Mouse (Mus musculus) CH12.LX (cell line): Measurements from ENCODE around the gene Orc4. TPM values are rescaled to one million over a fixed set of nuclear protein-coding genes. Genes with fewer than 3 reads are reported as not detected.
A peak's percentile ranks its signal among the peaks of the same experiment; 100 is the strongest.

Experiments used
- DNase-seq: peaks from one replicate; pipeline ENCODE4 v3.0.0-alpha.2; 2013; ENCODE audit errors: extremely low read depth
- H3K27ac ChIP-seq: 2 replicates; pipeline ENCODE4 v1.5.1; 2012; ENCODE audit warnings: low read depth, mild to moderate bottlenecking, control low read depth, moderate library complexity; ENCODE audit not compliant: insufficient read depth
- H3K27me3 ChIP-seq: replicated peaks from 2 replicates; pipeline ENCODE3; 2012; ENCODE audit warnings: inconsistent platforms
- H3K36me3 ChIP-seq, 2 experiments: replicated peaks in 1 of 2; 2 replicates each; pipeline versions ENCODE3 to v1.6.1; 2012; ENCODE audit warnings: inconsistent platforms in 1 of 2, low read length in 1 of 2, mild to moderate bottlenecking in 1 of 2, mixed read lengths in 1 of 2, moderate library complexity in 1 of 2; ENCODE audit not compliant: control insufficient read depth in 1 of 2, insufficient read depth in 1 of 2
- H3K4me1 ChIP-seq, 2 experiments: 2 replicates each; pipeline ENCODE4 v1.6.1; 2012; ENCODE audit warnings: inconsistent platforms in 1 of 2, moderate library complexity in 1 of 2; ENCODE audit not compliant: insufficient read depth in 2 of 2, control insufficient read depth in 1 of 2
- H3K4me2 ChIP-seq: 2 replicates; pipeline ENCODE4 v1.6.1; 2012; ENCODE audit warnings: low read depth, mild to moderate bottlenecking, control low read depth; ENCODE audit not compliant: poor library complexity, insufficient read depth, severe bottlenecking
- H3K4me3 ChIP-seq, 3 experiments: fragments of 150-350 bp in 1 of 3; sonication (generic) in 1 of 3; replicated peaks in 1 of 3; 2 replicates each; pipeline versions ENCODE3 to v1.5.1; 2011 to 2012; ENCODE audit warnings: low read depth in 2 of 3, low read length in 2 of 3, mild to moderate bottlenecking in 2 of 3, moderate library complexity in 2 of 3, control low read depth in 1 of 3, improper control_type of control experiment in 1 of 3, inconsistent platforms in 1 of 3, mixed read lengths in 1 of 3; ENCODE audit not compliant: poor library complexity in 1 of 3
- H3K79me2 ChIP-seq: replicated peaks from 2 replicates; pipeline ENCODE4 v1.6.1; 2012; ENCODE audit warnings: mild to moderate bottlenecking, moderate library complexity; ENCODE audit not compliant: control insufficient read depth, poor library complexity, insufficient read depth, severe bottlenecking; ENCODE audit errors: extremely low read depth
- H3K9ac ChIP-seq: 2 replicates; pipeline ENCODE4 v1.6.1; 2012; ENCODE audit warnings: low read depth, mild to moderate bottlenecking, control low read depth, moderate library complexity; ENCODE audit not compliant: insufficient read depth
- H3K9me3 ChIP-seq: replicated peaks from 2 replicates; pipeline ENCODE3; 2012; ENCODE audit warnings: low read length, inconsistent platforms, mixed read lengths
- BHLHE40 ChIP-seq: IDR thresholded peaks from 2 replicates; pipeline ENCODE4 v1.6.1; 2011; ENCODE audit warnings: mild to moderate bottlenecking, low read depth, low read length, improper control_type of control experiment
- CHD1 ChIP-seq: IDR thresholded peaks from 2 replicates; pipeline ENCODE4 v1.6.1; 2012; ENCODE audit warnings: low read depth, low read length, improper control_type of control experiment, inconsistent platforms
- E2F4 ChIP-seq: IDR thresholded peaks from 2 replicates; pipeline ENCODE4 v1.6.1; 2011; ENCODE audit warnings: low read depth, low read length, improper control_type of control experiment; ENCODE audit not compliant: insufficient replicate concordance
- EP300 ChIP-seq: IDR thresholded peaks from 2 replicates; pipeline ENCODE4 v1.6.1; 2011; ENCODE audit warnings: low read length, improper control_type of control experiment
- ETS1 ChIP-seq: conservative IDR thresholded peaks from 2 replicates; pipeline ENCODE4 v1.6.1; 2012; ENCODE audit warnings: low read depth, mild to moderate bottlenecking, inconsistent platforms, low read length, improper control_type of control experiment, moderate library complexity
- GABPA ChIP-seq: IDR thresholded peaks from 2 replicates; pipeline ENCODE4 v1.6.1; 2012; ENCODE audit warnings: low read depth, low read length, improper control_type of control experiment, inconsistent platforms; ENCODE audit not compliant: insufficient replicate concordance
- IRF4 ChIP-seq: IDR thresholded peaks from 2 replicates; pipeline ENCODE4 v1.6.1; 2014; ENCODE audit warnings: low read depth, mild to moderate bottlenecking, inconsistent platforms, low read length, improper control_type of control experiment
- JUN ChIP-seq: IDR thresholded peaks from 2 replicates; pipeline ENCODE4 v1.6.1; 2011; ENCODE audit warnings: low read depth, mild to moderate bottlenecking, low read length, improper control_type of control experiment, moderate library complexity; ENCODE audit not compliant: insufficient read depth
- JUND ChIP-seq: conservative IDR thresholded peaks from 2 replicates; pipeline ENCODE4 v1.6.1; 2011; ENCODE audit warnings: low read depth, low read length, improper control_type of control experiment
- MAX ChIP-seq: IDR thresholded peaks from 2 replicates; pipeline ENCODE4 v1.6.1; 2011; ENCODE audit warnings: low read length, improper control_type of control experiment
- MAZ ChIP-seq: IDR thresholded peaks from 2 replicates; pipeline ENCODE4 v1.6.1; 2012; ENCODE audit warnings: low read depth, mild to moderate bottlenecking, inconsistent platforms, low read length, improper control_type of control experiment, moderate library complexity
- MYC ChIP-seq: IDR thresholded peaks from 2 replicates; pipeline ENCODE4 v1.6.1; 2011; ENCODE audit warnings: low read depth, mild to moderate bottlenecking, improper control_type of control experiment, low read length
- NELFE ChIP-seq: IDR thresholded peaks from 2 replicates; pipeline ENCODE4 v1.6.1; 2011; ENCODE audit warnings: low read depth, low read length, improper control_type of control experiment
- NRF1 ChIP-seq: IDR thresholded peaks from 2 replicates; pipeline ENCODE4 v1.6.1; 2014; ENCODE audit warnings: low read depth, mild to moderate bottlenecking, inconsistent platforms, low read length, improper control_type of control experiment, moderate library complexity
- SIN3A ChIP-seq: IDR thresholded peaks from 2 replicates; pipeline ENCODE4 v1.6.1; 2012; ENCODE audit warnings: low read length, improper control_type of control experiment, inconsistent platforms
- SMC3 ChIP-seq: IDR thresholded peaks from 2 replicates; pipeline ENCODE4 v1.6.1; 2011; ENCODE audit warnings: low read depth, low read length, improper control_type of control experiment
- TBP ChIP-seq: conservative IDR thresholded peaks from 2 replicates; pipeline ENCODE4 v1.6.1; 2011; ENCODE audit warnings: low read depth, low read length, improper control_type of control experiment
- USF1 ChIP-seq: IDR thresholded peaks from 2 replicates; pipeline ENCODE4 v1.6.1; 2014; ENCODE audit warnings: low read depth, mild to moderate bottlenecking, inconsistent platforms, low read length, improper control_type of control experiment
- USF2 ChIP-seq: conservative IDR thresholded peaks from 2 replicates; pipeline ENCODE4 v1.6.1; 2011; ENCODE audit warnings: low read depth, low read length, improper control_type of control experiment
- ZKSCAN1 ChIP-seq: IDR thresholded peaks from 2 replicates; pipeline ENCODE4 v1.6.1; 2012; ENCODE audit warnings: low read depth, inconsistent platforms, low read length, improper control_type of control experiment, borderline replicate concordance
- ZMIZ1 ChIP-seq: IDR thresholded peaks from 2 replicates; pipeline ENCODE4 v1.6.1; 2012; ENCODE audit warnings: low read depth, mild to moderate bottlenecking, inconsistent platforms, low read length, improper control_type of control experiment
- dilution Hi-C: fragments of 300-500 bp; cut with MboI; formaldehyde crosslinking; loops from 2 replicates; pipeline ENCODE4 v1.14.3; 2020; ENCODE audit warnings: low sequenced_read_pairs; ENCODE audit not compliant: extremely low pct_unique_long_range_greater_than_20kb, extremely low pct_ligation_motif_present
- in situ Hi-C: fragments of 300-500 bp; cut with MboI; formaldehyde crosslinking; loops from 3 replicates; pipeline ENCODE4 v1.14.3; 2019; ENCODE audit warnings: low sequenced_read_pairs, low pct_ligation_motif_present, low pct_unique_long_range_greater_than_20kb, mixed read lengths
- polyA plus RNA-seq: library from polyadenylated mRNA; unstranded; fragments of >175 nt; gene quantifications from 2 replicates; pipeline ENCODE4 v1.2.1, GENCODE M21; 2012; ENCODE audit warnings: low read depth; ENCODE audit not compliant: insufficient read length
- total RNA-seq, 2 experiments: library from RNA; depleted of rRNA; stranded (reverse); fragments of 300-350 nt in 1 of 2; fragments of >200 nt in 1 of 2; gene quantifications; 2 replicates each; pipeline ENCODE4 v1.2.3; 2012 to 2014

Gene Orc4
- total RNA-seq (2012; rRNA removed): 42.5 and 56.1 TPM in 2 replicates
- 180 and 233 TPM in 2 replicates for total RNA-seq (2014; rRNA removed)
- 80.4 and 91.7 TPM in 2 replicates for polyA plus RNA-seq

- in situ Hi-C loops (no loop called here), dilution Hi-C loops (no loop called here)
- TF ChIP-seq NELFE: no peak
- TF ChIP-seq MAX: no peak
- no peak for TF ChIP-seq MYC
- no peak for TF ChIP-seq SMC3
- TF ChIP-seq JUN: no peak
- TF ChIP-seq USF1: no peak
- TF ChIP-seq EP300: no peak
- TF ChIP-seq GABPA: no peak
- TF ChIP-seq MAZ: no peak
- no peak for TF ChIP-seq CHD1
- no peak for TF ChIP-seq JUND
- no peaks in the 10 kb centered on the region for H3K9me3 ChIP-seq
- no peaks in the 10 kb centered on the region for H3K27me3 ChIP-seq
- H3K9ac ChIP-seq: peak within 1 kb of the TSS; percentile 87
- H3K4me1 ChIP-seq: peaks cover 0 to 15% of the 10 kb centered on the region in 2 experiments; a peak in 1 of 4 replicates
- peak within 1 kb of the TSS; percentile 10 for H3K4me2 ChIP-seq
- DNase-seq: no peak
- H3K27ac ChIP-seq: peak within 1 kb of the TSS; percentile 93
- H3K36me3 ChIP-seq: no peaks in the 10 kb centered on the region
- H3K4me3 ChIP-seq: peak within 1 kb of the TSS; percentile 67 to 96 (median 71)
- peaks cover 41% of the 10 kb centered on the region for H3K79me2 ChIP-seq
Observed at GRCm38 (mm10) chr2:48950252-48950315, at the start of gene Orc4. Gene Orc4, minus strand, starts transcription at chr2:48950277.

- no peak for DNase-seq
- no peaks in the 10 kb centered on the region for H3K27me3 ChIP-seq
- dilution Hi-C loops: no loop called here
- no peak overlapping the region for H3K4me2 ChIP-seq
- no peak for TF ChIP-seq IRF4
- TF ChIP-seq USF1: no peak
- no peak for TF ChIP-seq ETS1
- no peak for TF ChIP-seq EP300
- no peak for TF ChIP-seq USF2
- no peak for TF ChIP-seq SIN3A
- TF ChIP-seq NELFE: no peak
- TF ChIP-seq MAX: no peak
- TF ChIP-seq, all 38 proteins: peak for 0
- Histone ChIP-seq H3K9me3 (no peaks in the 10 kb centered on the region), H3K27ac (no peak overlapping the region), H3K9ac (no peak overlapping the region), H3K79me2 (no peaks in the 10 kb centered on the region), H3K4me1 (no peaks in the 10 kb centered on the region), H3K36me3 (peaks cover 0 to 11% of the 10 kb centered on the region in 2 experiments), H3K4me3 (no peak overlapping the region)
- in situ Hi-C loops: no loop called here
Observed at GRCm38 (mm10) chr2:48990322-48990721, 40.2 kb upstream of the Orc4 start.

- Histone ChIP-seq H3K27ac (no peak overlapping the region), H3K36me3 (peaks cover 3 to 6% of the 10 kb centered on the region in 2 experiments), H3K9ac (no peak overlapping the region), H3K79me2 (0 out of 2 replicates have a peak, but pooled peaks cover under 1% of the 10 kb centered on the region), H3K4me3 (no peak overlapping the region), H3K27me3 (no peaks in the 10 kb centered on the region), H3K9me3 (no peaks in the 10 kb centered on the region), H3K4me1 (no peaks in the 10 kb centered on the region), H3K4me2 (no peak overlapping the region; the same call in 1 of the 2 replicates)
- no peak for DNase-seq
- in situ Hi-C loops (no loop called here), dilution Hi-C loops (no loop called here)
- no peak for TF ChIP-seq ZMIZ1
- TF ChIP-seq ZKSCAN1: no peak
- no peak for TF ChIP-seq USF1
- no peak for TF ChIP-seq JUN
- TF ChIP-seq NRF1: no peak
- no peak for TF ChIP-seq BHLHE40
- TF ChIP-seq MAZ: no peak
- no peak for TF ChIP-seq MAX
- TF ChIP-seq GABPA: no peak
- no peak for TF ChIP-seq TBP
- no peak for TF ChIP-seq JUND
- no peak for TF ChIP-seq SIN3A
- no peak for TF ChIP-seq E2F4
Observed at GRCm38 (mm10) chr2:48978920-48979319, 28.8 kb upstream of the Orc4 start.
